8 mouse cellular contexts compared by ENCODE assay signal in the genomic region with DNA sequence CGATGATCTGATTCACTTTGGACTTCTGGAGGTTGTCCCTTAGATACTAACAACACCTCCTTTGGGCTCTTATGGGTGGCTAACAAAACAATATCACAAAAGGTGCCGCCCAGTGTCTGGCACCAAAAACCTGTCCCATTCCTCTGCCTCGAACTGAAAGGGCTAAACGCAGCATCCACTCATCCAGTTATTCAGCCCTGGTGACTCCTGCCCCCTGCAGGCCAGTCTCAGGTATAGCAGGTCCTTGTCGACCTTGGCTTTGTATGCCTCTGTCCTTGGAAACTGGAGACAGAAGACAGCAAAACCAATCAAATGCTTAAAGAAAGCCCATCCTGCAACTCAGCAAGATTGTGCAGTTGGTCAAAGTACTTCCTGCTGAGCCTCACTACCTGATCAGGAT. TPM values are rescaled to one million over a fixed set of nuclear protein-coding genes. Genes with fewer than 3 reads are reported as not detected.
DNase-seq lines count a peak whose midpoint lies in the region; ATAC-seq and TF ChIP-seq lines count a peak whose summit lies in the region.
"Had no signal": no experiment of that assay in that cellular context is flagged by ENCODE, and none has a peak within 500 bp of the region (broad histone marks: within the 10 kb centered on the region; RNA-seq: fewer than 3 reads in every experiment).

No protein-coding gene starts in this region.

- no peak for ATAC-seq in liver, postnatal 0 days

- no peak for TF ChIP-seq EP300 in liver, postnatal 0 days (IDR thresholded peaks at IDR 0.05; ENCODE audit: low read depth)

- H3K4me1 ChIP-seq in cerebellum, adult 2 months (ENCODE audit: control insufficient read depth, insufficient read depth, low read length), result peaks cover 20% of the 10 kb centered on the region
- H3K4me1 ChIP-seq in liver, postnatal 0 days (ENCODE audit: insufficient read depth), result peaks cover 17% of the 10 kb centered on the region

- H3K9me3 ChIP-seq in liver, postnatal 0 days (ENCODE audit: low read length), result no peaks in the 10 kb centered on the region

- 33% methylated on average over 5 of the region's 5 CpGs for WGBS in cerebellum, adult 2 months
- WGBS in liver, postnatal 0 days (ENCODE audit: insufficient replicate concordance), result 48% methylated on average over 5 of the region's 5 CpGs

- no peaks in the 10 kb centered on the region for H3K27me3 ChIP-seq in cerebellum, adult 2 months (ENCODE audit: control insufficient read depth, insufficient read depth, low read length)
- peaks cover 79% of the 10 kb centered on the region for H3K27me3 ChIP-seq in liver, postnatal 0 days (ENCODE audit: insufficient read depth, low read length)

- H3K4me3 ChIP-seq in left cerebral cortex, adult 2 months, result no peak overlapping the region
- no peak overlapping the region for H3K4me3 ChIP-seq in cerebellum, adult 2 months (replicated peaks; ENCODE audit: insufficient read depth, low read depth, low read length)
- no peak overlapping the region for H3K4me3 ChIP-seq in liver, postnatal 0 days (ENCODE audit: low read depth, low read length)
- H3K4me3 ChIP-seq: megakaryocyte, embryonic 14.5 days had no signal

- peak; percentile 82 for TF ChIP-seq CTCF in left cerebral cortex, adult 2 months (IDR thresholded peaks at IDR 0.05)
- TF ChIP-seq CTCF in cerebellum, adult 2 months (IDR thresholded peaks at IDR 0.05; ENCODE audit: borderline replicate concordance, insufficient read depth, low read depth, low read length), result peak; percentile 86
- TF ChIP-seq CTCF in liver, postnatal 0 days (IDR thresholded peaks at IDR 0.05; ENCODE audit: low read depth), result peak; percentile 87

- H3K4me2 ChIP-seq in liver, postnatal 0 days (ENCODE audit: low read depth, low read length), result no peak overlapping the region

- intact Hi-C loops in left cerebral cortex, adult 2 months (cut with DNase I), result no loop called here
- intact Hi-C loops in left cerebral cortex, postnatal 36 days (cut with DNase I), result no loop called here

- no peak for TF ChIP-seq POLR2A in cerebellum, adult 2 months (IDR thresholded peaks at IDR 0.05; ENCODE audit: borderline replicate concordance, insufficient read depth, low read length)

- no peak overlapping the region for H3K27ac ChIP-seq in left cerebral cortex, adult 2 months
- H3K27ac ChIP-seq in cerebellum, adult 2 months (ENCODE audit: insufficient read depth, low read length), result no peak overlapping the region
- H3K27ac ChIP-seq in liver, postnatal 0 days (ENCODE audit: low read depth), result no peak overlapping the region

- H3K9ac ChIP-seq in liver, postnatal 0 days (replicated peaks), result no peak overlapping the region

- no peak for DNase-seq in left cerebral cortex, adult 2 months (ENCODE audit: extremely low spot score in 1 of 2, low spot score in 2 of 2)
- DNase-seq in left cerebral cortex, postnatal 36 days (ENCODE audit: low spot score in 2 of 2), result no peak
- DNase-seq in NIH3T3 (ENCODE audit: low read depth), result peak; percentile 62
- DNase-seq in cerebellum, adult 2 months, result peak; percentile 69 to 73
- DNase-seq in liver, postnatal 0 days, result peak; percentile 52
- peak; percentile 55 for DNase-seq in thymus, postnatal 14 days
- no peak for DNase-seq in Muller cell, postnatal 12 days (ENCODE audit: inconsistent ontology term)

- no peaks in the 10 kb centered on the region for H3K36me3 ChIP-seq in liver, postnatal 0 days (replicated peaks; ENCODE audit: insufficient read depth, low read length)

RNA-seq across cellular contexts. Expression of gene Cabp1, which starts 5.4 kb away (rescaled TPM):
- total RNA-seq in left cerebral cortex, adult 2 months (2021), result 100 to 1,000 TPM; 319 to 335 TPM
- 100 to 1,000 TPM; 309 to 312 TPM for total RNA-seq in left cerebral cortex, postnatal 36 days (2021)
- polyA plus RNA-seq in cerebellum, adult 2 months (2012; rRNA removed), result 278 and 294 TPM in 2 replicates
- not detected in 2 replicates for polyA plus RNA-seq in liver, postnatal 0 days (2015; fragmentation: Nextera tagmentation; extraction: Ambion mirVana)

RNA-seq across cellular contexts. Expression of gene Mlec, which starts 30.8 kb away (rescaled TPM):
- 10 to 100 TPM; 87.8 to 89.8 TPM for total RNA-seq in left cerebral cortex, adult 2 months (2021)
- 10 to 100 TPM; 68.2 to 91.7 TPM for total RNA-seq in left cerebral cortex, postnatal 36 days (2021)
- polyA plus RNA-seq in cerebellum, adult 2 months (2012; rRNA removed), result 66.0 and 80.2 TPM in 2 replicates
- 8.2 and 10.1 TPM in 2 replicates for polyA plus RNA-seq in liver, postnatal 0 days (2015; fragmentation: Nextera tagmentation; extraction: Ambion mirVana)

RNA-seq across cellular contexts. Expression of gene Pop5, which starts 46.8 kb away (rescaled TPM):
- 100 to 1,000 TPM; 116 to 117 TPM for total RNA-seq in left cerebral cortex, adult 2 months (2021)
- 100 to 1,000 TPM; 100 to 103 TPM for total RNA-seq in left cerebral cortex, postnatal 36 days (2021)
- polyA plus RNA-seq in cerebellum, adult 2 months (2012; rRNA removed), result 168 and 177 TPM in 2 replicates
- 58.7 and 61.8 TPM in 2 replicates for polyA plus RNA-seq in liver, postnatal 0 days (2015; fragmentation: Nextera tagmentation; extraction: Ambion mirVana)

RNA-seq across cellular contexts. Expression of gene Unc119b, which starts 54.0 kb away (rescaled TPM):
- 10 to 100 TPM; 25.2 to 31.0 TPM for total RNA-seq in left cerebral cortex, adult 2 months (2021)
- 10 to 100 TPM; 25.1 to 29.1 TPM for total RNA-seq in left cerebral cortex, postnatal 36 days (2021)
- 34.0 and 36.1 TPM in 2 replicates for polyA plus RNA-seq in cerebellum, adult 2 months (2012; rRNA removed)
- 6.9 and 8.0 TPM in 2 replicates for polyA plus RNA-seq in liver, postnatal 0 days (2015; fragmentation: Nextera tagmentation; extraction: Ambion mirVana)

Comparison
In these comparisons a context has a peak if more than half of its experiments do, and no peak if none do; other contexts are left out.
1. DNase-seq: peak in NIH3T3 (single experiment), cerebellum, adult 2 months (2 of 2), liver, postnatal 0 days (single experiment) and thymus, postnatal 14 days (single experiment); none in left cerebral cortex, adult 2 months (0 of 2), left cerebral cortex, postnatal 36 days (0 of 2) and Muller cell, postnatal 12 days (single experiment).
2. Peak in every context shown above with its lines, with median percentiles within 50 percentile points of each other: CTCF ChIP-seq.